In genomic region chr9:71276149-71276721, GRCm38 (mm10) we compare ENCODE assay signal across 11 mouse cellular contexts.
A peak's percentile ranks its signal among the peaks of the same experiment; 100 is the strongest.
DNase-seq lines count a peak whose midpoint lies in the region; ATAC-seq and TF ChIP-seq lines count a peak whose summit lies in the region.
"Had no signal": no experiment of that assay in that cellular context is flagged by ENCODE, and none has a peak within 500 bp of the region (broad histone marks: within the 10 kb centered on the region; RNA-seq: fewer than 3 reads in every experiment).

No protein-coding gene starts in this region.

- 47% methylated on average over 14 of the region's 14 CpGs for WGBS in limb, embryonic 12.5 days

- no peak overlapping the region for H3K9ac ChIP-seq in limb, embryonic 12.5 days (replicated peaks)
- H3K9ac ChIP-seq: liver, embryonic 13.5 days; midbrain, embryonic 12.5 days had no signal

- H3K4me2 ChIP-seq in limb, embryonic 12.5 days: 0 out of 2 replicates have a peak overlapping the region, but pooled peaks have one; percentile 17
- H3K4me2 ChIP-seq: liver, embryonic 13.5 days; midbrain, embryonic 12.5 days had no signal

- DNase-seq in layer of hippocampus, adult 9-11 months: peak; percentile 7
- no peak for DNase-seq in layer of hippocampus, adult 2 months (ENCODE audit: low spot score in 2 of 2)
- DNase-seq in cerebellum, adult 11 months: peak; percentile 20
- DNase-seq in cerebellum, postnatal 25 days: peak; percentile 62 to 68
- DNase-seq in kidney, adult 8-10 months: no peak
- DNase-seq in urinary bladder, postnatal 4 days (ENCODE audit: low spot score in 2 of 2): no peak
- DNase-seq: liver, embryonic 13.5 days had no signal

- H3K36me3 ChIP-seq in limb, embryonic 12.5 days: no peaks in the 10 kb centered on the region
- H3K36me3 ChIP-seq: liver, embryonic 13.5 days; midbrain, embryonic 12.5 days had no signal

- TF ChIP-seq CTCF in layer of hippocampus, adult 2 months (conservative IDR thresholded peaks at IDR 0.05): no peak

- peaks cover 21% of the 10 kb centered on the region; the same call in 1 of the 2 replicates for H3K4me1 ChIP-seq in limb, embryonic 12.5 days (replicated peaks)
- H3K4me1 ChIP-seq: liver, embryonic 13.5 days; midbrain, embryonic 12.5 days had no signal

- H3K27me3 ChIP-seq in limb, embryonic 12.5 days: peaks cover 26% of the 10 kb centered on the region; the same call in 1 of the 2 replicates
- H3K27me3 ChIP-seq: liver, embryonic 13.5 days; midbrain, embryonic 12.5 days had no signal

- no peak overlapping the region for H3K4me3 ChIP-seq in layer of hippocampus, adult 2 months
- no peak overlapping the region for H3K4me3 ChIP-seq in limb, embryonic 12.5 days (replicated peaks)
- H3K4me3 ChIP-seq: liver, embryonic 13.5 days; midbrain, embryonic 12.5 days had no signal

- H3K27ac ChIP-seq in layer of hippocampus, adult 2 months: no peak overlapping the region
- peak overlapping the region; percentile 78 for H3K27ac ChIP-seq in limb, embryonic 12.5 days
- H3K27ac ChIP-seq: liver, embryonic 13.5 days; midbrain, embryonic 12.5 days had no signal

- ATAC-seq in limb, embryonic 12.5 days (ENCODE audit: insufficient number of reproducible peaks, insufficient read depth, low FRiP score, low TSS enrichment, low read depth): no peak
- ATAC-seq in granulocyte monocyte progenitor cell, adult 5-6 weeks (replicated peaks; ENCODE audit: poor library complexity, severe bottlenecking): no peak
- ATAC-seq: intestine, postnatal 0 days had no signal

- H3K9me3 ChIP-seq in limb, embryonic 12.5 days: no peaks in the 10 kb centered on the region
- H3K9me3 ChIP-seq: liver, embryonic 13.5 days; midbrain, embryonic 12.5 days had no signal

Comparison
In these comparisons a context has a peak if more than half of its experiments do, and no peak if none do; other contexts are left out.
1. DNase-seq: peak in layer of hippocampus, adult 9-11 months (single experiment), cerebellum, adult 11 months (single experiment) and cerebellum, postnatal 25 days (2 of 2); none in layer of hippocampus, adult 2 months (0 of 2), kidney, adult 8-10 months (0 of 2) and urinary bladder, postnatal 4 days (0 of 2).